Mouse (Mus musculus): ENCODE data around the gene Ptpn6. TPM values are rescaled to one million over a fixed set of nuclear protein-coding genes. Genes with fewer than 3 reads are reported as not detected.
"Not testable (repeated sequence)": the region's sequence is repeated elsewhere in the genome, so short reads cannot be mapped to it uniquely, and the experiment has no call there.

The Ptpn6 gene
- polyA plus RNA-seq, 1 experiment from 2014 or later = 16.4 TPM

DNA sequence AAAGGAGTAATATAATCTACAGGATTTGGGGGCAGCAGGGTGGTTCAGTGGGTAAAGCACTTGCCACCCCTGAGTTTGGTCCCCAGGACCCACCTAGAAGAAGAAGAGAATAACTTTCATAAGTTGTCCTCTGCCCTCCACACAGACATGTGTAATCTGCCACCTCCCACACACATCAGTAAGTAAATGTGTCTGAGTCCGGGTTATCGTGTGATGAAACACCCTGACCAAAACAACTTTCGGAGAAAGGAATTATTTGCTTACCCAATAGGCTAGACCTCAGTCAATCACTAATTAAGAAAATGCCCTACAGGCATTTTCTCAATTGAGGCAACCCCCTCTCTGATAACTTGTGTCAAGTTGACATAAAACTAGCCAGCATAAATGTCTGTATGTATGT, 48.0 kb downstream of the Ptpn6 start:
- no peak overlapping the region for H3K27ac ChIP-seq (ENCODE audit: low read length)
- no peaks in the 10 kb centered on the region for H3K36me3 ChIP-seq (ENCODE audit: insufficient read depth, low read length)
- H3K4me1 ChIP-seq (ENCODE audit: insufficient read depth, low read length) = peaks cover 25% of the 10 kb centered on the region
- 78% methylated on average over 3 of the region's 3 CpGs for WGBS
- no peaks in the 10 kb centered on the region for H3K9me3 ChIP-seq (ENCODE audit: low read length)
- no peak overlapping the region for H3K9ac ChIP-seq (replicated peaks; ENCODE audit: low read length)
- no peak overlapping the region for H3K4me2 ChIP-seq (replicated peaks; ENCODE audit: low read depth, low read length)
- H3K27me3 ChIP-seq (ENCODE audit: insufficient read depth, low read length) = no peaks in the 10 kb centered on the region
- no peak overlapping the region for H3K4me3 ChIP-seq (ENCODE audit: low read length)
- ATAC-seq (ENCODE audit: low FRiP score, low TSS enrichment) = no peak

DNA sequence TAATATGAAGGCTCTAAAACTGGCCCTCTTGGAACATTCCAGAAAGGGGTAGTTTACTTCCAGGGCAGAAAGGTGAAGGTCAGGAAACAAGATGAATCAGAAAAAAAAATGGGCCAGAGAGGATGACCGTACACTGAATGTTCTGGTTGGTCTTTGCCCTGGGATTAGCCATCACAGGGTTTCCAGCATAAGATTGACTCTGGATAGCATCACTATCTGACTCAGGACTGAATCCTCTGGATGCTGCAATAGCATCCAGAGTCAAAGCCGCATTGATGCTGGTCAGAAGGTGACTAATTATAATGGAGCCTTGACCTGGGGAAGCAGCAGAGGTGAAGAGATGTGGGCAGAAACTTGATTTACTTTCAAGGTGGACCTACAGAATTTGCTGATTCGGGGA, 49.5 kb downstream of the Ptpn6 start:
- no peak overlapping the region for H3K9ac ChIP-seq (replicated peaks; ENCODE audit: low read length)
- H3K4me1 ChIP-seq (ENCODE audit: insufficient read depth, low read length) = peaks cover 16% of the 10 kb centered on the region
- H3K27me3 ChIP-seq (ENCODE audit: insufficient read depth, low read length) = no peaks in the 10 kb centered on the region
- H3K36me3 ChIP-seq (ENCODE audit: insufficient read depth, low read length) = no peaks in the 10 kb centered on the region
- 81% methylated on average over 3 of the region's 3 CpGs for WGBS
- no peak for ATAC-seq (ENCODE audit: low FRiP score, low TSS enrichment)
- H3K27ac ChIP-seq (ENCODE audit: low read length) = no peak overlapping the region
- H3K4me2 ChIP-seq (replicated peaks; ENCODE audit: low read depth, low read length) = no peak overlapping the region
- no peaks in the 10 kb centered on the region for H3K9me3 ChIP-seq (ENCODE audit: low read length)
- H3K4me3 ChIP-seq (ENCODE audit: low read length) = no peak overlapping the region

DNA sequence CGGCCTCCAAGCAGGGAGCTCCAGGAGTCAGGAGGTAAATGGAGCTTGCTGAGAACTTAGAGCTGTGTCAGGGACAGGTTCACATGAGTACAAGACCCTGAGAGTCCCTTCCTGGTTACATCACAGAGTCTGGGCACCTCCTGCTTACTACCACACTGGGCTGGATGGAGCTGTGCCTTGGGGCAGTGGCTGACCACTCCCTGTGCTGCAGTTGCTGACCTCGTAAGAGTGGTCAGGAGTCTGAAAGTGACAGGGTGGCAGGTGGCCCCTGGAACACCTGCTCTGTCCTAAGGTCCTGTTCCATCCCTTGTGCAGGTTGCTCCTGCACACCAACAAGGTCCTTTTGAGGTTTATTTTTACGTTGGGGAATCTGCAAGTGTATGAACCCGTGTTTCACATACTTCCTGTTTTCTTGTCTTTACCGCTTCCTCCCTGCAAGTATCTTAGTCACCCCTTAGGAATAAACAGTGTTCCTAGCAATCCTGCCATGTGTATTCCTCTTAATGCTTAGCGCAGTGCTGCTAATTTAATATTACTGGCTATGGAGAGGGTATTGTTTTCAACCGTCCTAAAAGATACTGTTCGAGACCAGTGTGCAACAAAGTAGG, 50.3 kb downstream of the Ptpn6 start:
- Histone ChIP-seq H3K9ac (replicated peaks; ENCODE audit: low read length) (no peak overlapping the region), H3K36me3 (ENCODE audit: insufficient read depth, low read length) (no peaks in the 10 kb centered on the region), H3K4me3 (ENCODE audit: low read length) (no peak overlapping the region), H3K4me2 (replicated peaks; ENCODE audit: low read depth, low read length) (no peak overlapping the region), H3K27ac (ENCODE audit: low read length) (no peak overlapping the region), H3K9me3 (ENCODE audit: low read length) (no peaks in the 10 kb centered on the region), H3K4me1 (ENCODE audit: insufficient read depth, low read length) (peaks cover 9% of the 10 kb centered on the region), H3K27me3 (ENCODE audit: insufficient read depth, low read length) (no peaks in the 10 kb centered on the region)
- WGBS = 81% methylated on average over 8 of the region's 8 CpGs
- ATAC-seq (ENCODE audit: low FRiP score, low TSS enrichment) = no peak

DNA sequence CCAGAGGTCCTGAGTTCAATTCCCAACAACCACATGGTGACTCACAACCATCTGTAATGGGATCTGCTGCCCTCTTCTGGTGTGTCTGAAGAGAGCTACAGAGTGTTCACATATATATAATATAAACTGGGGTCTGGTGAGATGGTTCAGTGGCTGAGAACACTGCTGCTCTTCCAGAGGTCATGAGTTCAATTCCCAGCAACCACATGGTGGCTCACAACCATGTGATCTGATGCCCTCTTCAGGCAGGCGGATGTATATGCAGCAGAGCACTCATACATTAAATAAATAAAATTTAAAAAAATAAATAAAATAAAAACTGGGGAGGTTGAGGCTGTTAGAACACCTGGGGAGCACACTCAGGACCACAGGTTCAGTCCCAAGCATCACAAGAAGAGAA, 51.9 kb downstream of the Ptpn6 start:
- H3K4me3 ChIP-seq (ENCODE audit: low read length); ATAC-seq (ENCODE audit: low FRiP score, low TSS enrichment); H3K27ac ChIP-seq (ENCODE audit: low read length); H3K9me3 ChIP-seq (ENCODE audit: low read length); H3K4me1 ChIP-seq (ENCODE audit: insufficient read depth, low read length); H3K27me3 ChIP-seq (ENCODE audit: insufficient read depth, low read length); H3K36me3 ChIP-seq (ENCODE audit: insufficient read depth, low read length); H3K9ac ChIP-seq (replicated peaks; ENCODE audit: low read length); H3K4me2 ChIP-seq (replicated peaks; ENCODE audit: low read depth, low read length): not testable (repeated sequence)
- 78% methylated on average over 1 of the region's 1 CpGs for WGBS

DNA sequence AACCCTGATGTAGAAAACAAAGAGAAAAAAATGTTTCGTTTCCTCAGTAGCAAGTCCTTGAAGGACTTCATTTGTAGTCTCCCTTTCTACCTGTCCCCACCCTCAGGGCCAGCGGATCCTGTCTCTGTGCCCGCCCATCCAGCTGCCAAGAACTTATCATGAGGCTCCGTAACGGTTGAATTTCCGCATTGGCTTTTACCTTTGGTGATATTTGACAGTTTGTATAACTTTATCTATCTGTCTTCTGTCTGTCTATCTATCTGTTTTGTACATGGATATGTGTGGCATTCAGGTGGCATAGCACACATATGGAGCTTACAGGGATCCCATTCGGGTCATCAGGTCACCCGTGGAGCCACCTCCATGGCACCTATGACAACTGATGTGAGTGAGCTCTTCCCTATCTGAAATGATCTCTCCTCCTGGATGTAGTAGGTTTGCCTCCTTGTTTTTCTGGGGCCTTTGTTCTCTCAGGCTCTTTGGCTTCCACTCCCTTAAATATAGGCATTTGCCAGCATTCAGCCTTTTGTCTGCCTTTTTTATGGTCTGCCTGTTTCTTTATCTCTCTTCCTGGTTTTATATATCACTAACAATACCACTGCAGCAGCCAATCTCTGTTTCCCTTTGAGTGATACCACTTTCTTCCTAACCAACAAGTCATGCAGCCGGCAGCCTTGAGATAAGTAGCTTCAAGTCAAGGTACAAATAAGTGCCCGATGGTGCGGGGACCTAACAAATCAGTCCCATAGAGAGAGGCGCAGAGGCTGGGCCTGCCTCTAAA, 52.7 kb downstream of the Ptpn6 start:
- Histone ChIP-seq H3K27ac (ENCODE audit: low read length) (no peak overlapping the region), H3K27me3 (ENCODE audit: insufficient read depth, low read length) (no peaks in the 10 kb centered on the region), H3K9ac (replicated peaks; ENCODE audit: low read length) (no peak overlapping the region), H3K4me2 (replicated peaks; ENCODE audit: low read depth, low read length) (no peak overlapping the region), H3K4me1 (ENCODE audit: insufficient read depth, low read length) (peaks cover 4% of the 10 kb centered on the region), H3K4me3 (ENCODE audit: low read length) (no peak overlapping the region), H3K9me3 (ENCODE audit: low read length) (no peaks in the 10 kb centered on the region), H3K36me3 (ENCODE audit: insufficient read depth, low read length) (no peaks in the 10 kb centered on the region)
- WGBS = 92% methylated on average over 12 of the region's 12 CpGs
- no peak for ATAC-seq (ENCODE audit: low FRiP score, low TSS enrichment)

DNA sequence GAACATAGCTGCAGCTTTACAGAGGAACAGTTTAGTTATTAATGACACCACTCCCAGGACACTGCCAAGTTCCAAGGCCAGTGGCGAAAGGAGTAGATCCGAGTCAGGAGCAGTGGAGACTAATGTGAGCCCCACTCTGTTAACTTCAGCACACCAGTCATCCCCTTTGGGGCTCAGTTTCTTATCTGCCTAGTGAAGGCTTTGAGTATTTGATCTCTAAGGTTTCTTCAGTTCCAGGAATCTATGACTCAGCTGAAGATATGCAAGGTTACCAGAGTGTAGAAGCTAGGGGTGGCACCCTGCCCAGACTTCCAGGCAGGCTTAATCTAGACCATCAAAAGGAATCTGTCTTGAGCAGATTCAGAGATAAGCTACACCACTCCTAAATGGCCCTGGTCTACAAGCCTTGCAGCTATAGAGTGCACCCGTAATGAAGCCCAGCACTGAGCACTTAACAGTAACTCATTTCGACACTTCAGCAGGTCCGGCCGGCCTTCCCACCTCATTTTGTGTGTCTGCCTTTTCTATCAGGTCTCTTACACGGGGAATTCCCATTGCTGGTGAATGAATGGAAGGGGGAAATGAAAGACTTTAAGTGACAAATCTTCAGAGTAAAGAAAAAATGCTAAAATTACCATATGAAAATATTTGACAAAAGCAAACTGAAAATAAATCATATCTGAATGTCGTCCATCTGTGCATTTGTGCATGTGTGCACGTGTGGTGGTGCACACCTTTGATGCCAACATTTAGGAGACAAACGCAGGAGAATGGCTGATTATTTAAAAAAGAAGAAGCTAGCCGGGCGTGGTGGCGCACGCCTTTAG, 54.7 kb downstream of the Ptpn6 start:
- Histone ChIP-seq H3K4me1 (ENCODE audit: insufficient read depth, low read length) (peaks cover 4% of the 10 kb centered on the region), H3K4me2 (replicated peaks; ENCODE audit: low read depth, low read length) (no peak overlapping the region), H3K27me3 (ENCODE audit: insufficient read depth, low read length) (no peaks in the 10 kb centered on the region), H3K9me3 (ENCODE audit: low read length) (no peaks in the 10 kb centered on the region), H3K9ac (replicated peaks; ENCODE audit: low read length) (no peak overlapping the region), H3K36me3 (ENCODE audit: insufficient read depth, low read length) (no peaks in the 10 kb centered on the region), H3K4me3 (ENCODE audit: low read length) (no peak overlapping the region), H3K27ac (ENCODE audit: low read length) (no peak overlapping the region)
- WGBS = 69% methylated on average over 14 of the region's 14 CpGs
- peak; percentile 67 for ATAC-seq (ENCODE audit: low FRiP score, low TSS enrichment)

DNA sequence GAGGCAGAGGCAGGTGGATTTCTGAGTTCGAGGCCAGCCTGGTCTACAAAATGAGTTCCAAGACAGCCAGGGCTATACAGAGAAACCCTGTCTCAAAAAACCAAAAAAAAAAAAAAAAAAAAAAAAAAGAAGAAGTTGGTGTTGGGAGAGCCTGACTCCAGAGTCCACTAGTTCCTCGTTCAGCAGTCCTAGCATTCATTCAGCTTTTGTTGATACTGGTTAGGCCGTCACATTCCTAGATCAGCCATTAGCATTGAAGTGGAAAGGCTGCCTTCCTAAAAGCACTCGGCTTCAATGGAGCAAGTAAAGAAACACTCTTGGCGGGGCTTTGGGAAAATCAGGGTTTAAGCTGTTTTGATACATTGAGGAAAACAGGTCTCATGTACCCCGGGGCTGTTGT, 56.2 kb downstream of the Ptpn6 start:
- not testable (repeated sequence) for H3K4me1 ChIP-seq (ENCODE audit: insufficient read depth, low read length); H3K27me3 ChIP-seq (ENCODE audit: insufficient read depth, low read length); H3K9me3 ChIP-seq (ENCODE audit: low read length); H3K4me3 ChIP-seq (ENCODE audit: low read length); ATAC-seq (ENCODE audit: low FRiP score, low TSS enrichment); H3K36me3 ChIP-seq (ENCODE audit: insufficient read depth, low read length); H3K27ac ChIP-seq (ENCODE audit: low read length); H3K9ac ChIP-seq (replicated peaks; ENCODE audit: low read length); H3K4me2 ChIP-seq (replicated peaks; ENCODE audit: low read depth, low read length)
- 53% methylated on average over 6 of the region's 6 CpGs for WGBS

DNA sequence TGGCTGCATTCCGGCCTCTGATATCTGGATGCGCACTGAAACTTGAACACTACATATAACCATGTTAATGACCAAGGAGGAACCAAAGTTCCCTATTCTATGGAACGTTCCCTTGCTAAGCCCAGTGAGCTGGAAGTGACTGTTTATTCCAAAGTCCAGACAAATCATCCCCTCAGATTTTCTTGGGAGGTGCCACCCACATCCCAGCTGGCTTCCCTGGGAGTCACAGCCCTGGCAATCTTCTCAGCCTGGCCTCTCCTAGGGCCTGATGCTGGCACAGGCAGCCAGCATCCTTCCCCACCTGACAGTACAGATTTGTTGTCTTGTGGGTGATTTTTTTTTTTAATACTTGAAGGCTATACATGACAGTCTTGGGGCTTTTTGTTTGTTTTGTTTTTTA, 59.0 kb downstream of the Ptpn6 start:
- no peak overlapping the region for H3K4me2 ChIP-seq (replicated peaks; ENCODE audit: low read depth, low read length)
- H3K4me1 ChIP-seq (ENCODE audit: insufficient read depth, low read length) = peaks cover 4% of the 10 kb centered on the region
- no peaks in the 10 kb centered on the region for H3K27me3 ChIP-seq (ENCODE audit: insufficient read depth, low read length)
- no peak overlapping the region for H3K9ac ChIP-seq (replicated peaks; ENCODE audit: low read length)
- no peak overlapping the region for H3K27ac ChIP-seq (ENCODE audit: low read length)
- 87% methylated on average over 3 of the region's 3 CpGs for WGBS
- H3K4me3 ChIP-seq (ENCODE audit: low read length) = no peak overlapping the region
- ATAC-seq (ENCODE audit: low FRiP score, low TSS enrichment) = no peak
- H3K36me3 ChIP-seq (ENCODE audit: insufficient read depth, low read length) = no peaks in the 10 kb centered on the region
- H3K9me3 ChIP-seq (ENCODE audit: low read length) = no peaks in the 10 kb centered on the region

DNA sequence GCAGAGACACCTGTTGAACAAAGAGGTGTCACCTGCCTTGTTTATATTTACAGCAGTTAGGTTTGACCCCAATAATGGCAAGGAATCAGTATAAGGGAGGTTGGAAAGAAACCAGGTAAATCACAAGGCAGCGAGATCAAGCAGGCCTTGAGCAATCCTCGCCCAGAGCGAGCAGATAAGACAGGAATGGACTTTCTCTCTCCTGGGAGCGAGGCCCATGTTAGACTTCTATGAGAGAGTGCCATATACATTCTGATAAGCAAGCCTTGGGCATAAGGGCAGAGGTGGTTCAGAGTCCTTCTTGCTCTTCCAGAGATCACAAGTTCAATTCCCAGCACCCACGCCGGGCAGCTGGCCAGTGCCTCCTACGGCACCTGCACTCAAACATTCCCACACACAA, 59.7 kb downstream of the Ptpn6 start:
- no peak overlapping the region for H3K4me2 ChIP-seq (replicated peaks; ENCODE audit: low read depth, low read length)
- H3K4me3 ChIP-seq (ENCODE audit: low read length) = no peak overlapping the region
- no peaks in the 10 kb centered on the region for H3K9me3 ChIP-seq (ENCODE audit: low read length)
- WGBS = 93% methylated on average over 7 of the region's 7 CpGs
- no peak overlapping the region for H3K27ac ChIP-seq (ENCODE audit: low read length)
- H3K4me1 ChIP-seq (ENCODE audit: insufficient read depth, low read length) = peaks cover 4% of the 10 kb centered on the region
- H3K27me3 ChIP-seq (ENCODE audit: insufficient read depth, low read length) = no peaks in the 10 kb centered on the region
- H3K9ac ChIP-seq (replicated peaks; ENCODE audit: low read length) = no peak overlapping the region
- ATAC-seq (ENCODE audit: low FRiP score, low TSS enrichment) = no peak
- peaks cover 6% of the 10 kb centered on the region; the same call in 1 of the 2 replicates for H3K36me3 ChIP-seq (ENCODE audit: insufficient read depth, low read length)

DNA sequence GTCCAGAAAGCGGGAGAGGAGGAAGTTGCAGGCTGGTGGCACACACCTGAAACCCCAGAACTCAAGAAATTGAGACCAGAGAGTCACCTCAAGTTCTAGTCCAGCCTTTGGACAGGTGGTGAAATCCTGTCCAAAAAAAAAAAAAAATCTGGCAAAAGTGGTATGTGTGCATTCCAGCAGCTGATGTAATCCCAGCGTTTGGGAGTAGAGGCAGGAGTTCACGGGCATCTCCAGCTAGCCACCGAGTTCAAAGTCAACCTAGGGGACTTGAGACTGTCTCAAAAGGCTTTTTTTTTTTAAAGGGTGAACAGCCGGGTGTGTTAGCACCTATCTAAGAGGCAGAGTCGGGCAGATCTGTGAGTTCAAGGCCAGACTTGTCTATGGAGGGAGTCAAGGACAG, 62.3 kb downstream of the Ptpn6 start:
- H3K9me3 ChIP-seq (ENCODE audit: low read length) = no peaks in the 10 kb centered on the region
- H3K4me1 ChIP-seq (ENCODE audit: insufficient read depth, low read length) = peaks cover 5% of the 10 kb centered on the region; the same call in 1 of the 2 replicates
- H3K27ac ChIP-seq (ENCODE audit: low read length) = no peak overlapping the region
- no peaks in the 10 kb centered on the region for H3K27me3 ChIP-seq (ENCODE audit: insufficient read depth, low read length)
- no peak overlapping the region for H3K9ac ChIP-seq (replicated peaks; ENCODE audit: low read length)
- H3K4me2 ChIP-seq (replicated peaks; ENCODE audit: low read depth, low read length) = no peak overlapping the region
- WGBS = 86% methylated on average over 6 of the region's 6 CpGs
- H3K4me3 ChIP-seq (ENCODE audit: low read length) = no peak overlapping the region
- no peak for ATAC-seq (ENCODE audit: low FRiP score, low TSS enrichment)
- H3K36me3 ChIP-seq (ENCODE audit: insufficient read depth, low read length) = peaks cover 6% of the 10 kb centered on the region; the same call in 1 of the 2 replicates
